Mouse (Mus musculus) C2C12 (cell line): ENCODE results near the gene Bco2. TPM values are rescaled to one million over a fixed set of nuclear protein-coding genes. Genes with fewer than 3 reads are reported as not detected.
A peak's percentile ranks its signal among the peaks of the same experiment; 100 is the strongest.

Experiments
- H3K27me3 ChIP-seq: one replicate; pipeline ENCODE4 v1.6.1; 2011; ENCODE audit not compliant: control insufficient read depth, insufficient read depth, insufficient read length
- H3K36me3 ChIP-seq: one replicate; pipeline ENCODE4 v1.6.1; 2011; ENCODE audit not compliant: control insufficient read depth, insufficient read depth
- H3K4me3 ChIP-seq: one replicate; pipeline ENCODE4 v1.5.1; 2011; ENCODE audit warnings: mild to moderate bottlenecking, control low read depth; ENCODE audit not compliant: poor library complexity, insufficient read depth, severe bottlenecking
- H3K79me2 ChIP-seq: one replicate; pipeline ENCODE4 v1.6.1; 2011; ENCODE audit not compliant: control insufficient read depth, insufficient read depth
- H3K79me3 ChIP-seq: one replicate; pipeline ENCODE4 v1.6.1; 2011; ENCODE audit warnings: low read depth, control low read depth
- H3ac ChIP-seq: one replicate; pipeline ENCODE3; 2011; ENCODE audit warnings: low read depth; ENCODE audit not compliant: control insufficient read depth, insufficient read length
- CEBPB ChIP-seq: IDR thresholded peaks from one replicate; pipeline ENCODE4 v1.6.1; 2011; ENCODE audit warnings: low read depth, mild to moderate bottlenecking, control low read depth, moderate library complexity
- CTCF ChIP-seq: IDR thresholded peaks from one replicate; pipeline ENCODE4 v1.5.1; 2011; ENCODE audit not compliant: control insufficient read depth, insufficient read depth, insufficient read length
- FOSL1 ChIP-seq: IDR thresholded peaks from one replicate; pipeline ENCODE4 v1.8.0; 2011; ENCODE audit warnings: mild to moderate bottlenecking, low read length; ENCODE audit not compliant: poor library complexity, insufficient read depth, severe bottlenecking
- MAX ChIP-seq: IDR thresholded peaks from one replicate; pipeline ENCODE4 v1.6.1; 2011; ENCODE audit warnings: mild to moderate bottlenecking, control low read depth
- MYOD1 ChIP-seq: IDR thresholded peaks from one replicate; pipeline ENCODE4 v1.6.1; 2011; ENCODE audit warnings: low read depth; ENCODE audit not compliant: control insufficient read depth, insufficient read length
- MYOG ChIP-seq: IDR thresholded peaks from one replicate; pipeline ENCODE4 v1.6.1; 2011; ENCODE audit not compliant: control insufficient read depth, insufficient read length; ENCODE audit errors: extremely low read depth
- USF1 ChIP-seq: IDR thresholded peaks from one replicate; pipeline ENCODE4 v1.6.1; 2011; ENCODE audit warnings: low read depth, mild to moderate bottlenecking, control low read depth, moderate library complexity
- long read RNA-seq, 2 experiments: library from polyadenylated mRNA; unstranded; transcript quantifications; one replicate each; pipeline ENCODE4 v2.0.0; 2019 to 2020
- polyA plus RNA-seq: library from polyadenylated mRNA; unstranded; fragments of >200 nt; fragmentation: generic; extraction: Trizol; gene quantifications from one replicate; pipeline ENCODE4 v1.2.1, GENCODE M21; 2012; ENCODE audit warnings: missing spikeins

The Bco2 gene
- 0.02 TPM for polyA plus RNA-seq
- long read RNA-seq, experiment 1 = 0 reads
- long read RNA-seq, experiment 2 = 0 reads

- H3K79me2 ChIP-seq = no peaks in the 10 kb centered on the region
- no peaks in the 10 kb centered on the region for H3K36me3 ChIP-seq
- TF ChIP-seq CEBPB (no peak), MYOG (no peak), FOSL1 (no peak), USF1 (no peak), MAX (no peak), CTCF (no peak), MYOD1 (no peak)
- no peak within 1 kb of the TSS for H3ac ChIP-seq
- H3K27me3 ChIP-seq = no peaks in the 10 kb centered on the region
- H3K4me3 ChIP-seq = no peak within 1 kb of the TSS
- no peaks in the 10 kb centered on the region for H3K79me3 ChIP-seq
Measured at GRCm38 (mm10) chr9:50555094-50555446, at the start of gene Bco2. Gene Bco2, minus strand, starts transcription at chr9:50555181.

GRCm38 (mm10) chr9:50604338-50604737 is 49.4 kb upstream of the Bco2 start:
- peaks cover 56% of the 10 kb centered on the region for H3K79me3 ChIP-seq
- peak overlapping the region; percentile 51 for H3ac ChIP-seq
- peaks cover 73% of the 10 kb centered on the region for H3K79me2 ChIP-seq
- no peak for TF ChIP-seq USF1
- no peak for TF ChIP-seq MYOG
- no peak for TF ChIP-seq FOSL1
- peak overlapping the region; percentile 86 for H3K4me3 ChIP-seq
- H3K27me3 ChIP-seq = no peaks in the 10 kb centered on the region
- H3K36me3 ChIP-seq = peaks cover 60% of the 10 kb centered on the region

- no peak for TF ChIP-seq CEBPB
- no peak for TF ChIP-seq MAX
- no peak for TF ChIP-seq CTCF
- no peak for TF ChIP-seq USF1
- TF ChIP-seq FOSL1 = no peak
- TF ChIP-seq MYOD1 = no peak
- TF ChIP-seq MYOG = no peak
- peak overlapping the region; percentile 51 for H3ac ChIP-seq
- no peaks in the 10 kb centered on the region for H3K27me3 ChIP-seq
- H3K79me2 ChIP-seq = peaks cover 76% of the 10 kb centered on the region
- H3K4me3 ChIP-seq = peak overlapping the region; percentile 86
- H3K36me3 ChIP-seq = peaks cover 59% of the 10 kb centered on the region
- H3K79me3 ChIP-seq = peaks cover 57% of the 10 kb centered on the region
Measured at GRCm38 (mm10) chr9:50603998-50604324, 49.0 kb upstream of the Bco2 start.

- Histone ChIP-seq H3K27me3 (no peaks in the 10 kb centered on the region), H3ac (peak within 1 kb of the TSS; percentile 82), H3K4me3 (peak within 1 kb of the TSS; percentile 86), H3K36me3 (peaks cover 59% of the 10 kb centered on the region), H3K79me2 (peaks cover 76% of the 10 kb centered on the region), H3K79me3 (peaks cover 57% of the 10 kb centered on the region)
- TF ChIP-seq CEBPB (peak; percentile 63), MAX (peak; percentile 63), FOSL1 (no peak), USF1 (no peak), MYOD1 (no peak)
Measured at GRCm38 (mm10) chr9:50603189-50603997, 48.4 kb upstream of the Bco2 start, which contains the start of the genes Sdhd and Timm8b. Gene Sdhd, minus strand, starts transcription at chr9:50603812. Gene Timm8b, plus strand, starts transcription at chr9:50603910.

- Histone ChIP-seq H3K79me3 (peaks cover 52% of the 10 kb centered on the region), H3K4me3 (peak overlapping the region; percentile 86), H3K79me2 (peaks cover 72% of the 10 kb centered on the region), H3ac (no peak overlapping the region), H3K27me3 (no peaks in the 10 kb centered on the region), H3K36me3 (peaks cover 59% of the 10 kb centered on the region)
- TF ChIP-seq MYOG (no peak), USF1 (no peak), CEBPB (no peak), CTCF (no peak)
Measured at GRCm38 (mm10) chr9:50602055-50602845, 47.3 kb upstream of the Bco2 start.

GRCm38 (mm10) chr9:50601536-50601935 is 46.6 kb upstream of the Bco2 start:
- no peak overlapping the region for H3ac ChIP-seq
- H3K79me2 ChIP-seq = peaks cover 65% of the 10 kb centered on the region
- no peak overlapping the region for H3K4me3 ChIP-seq
- H3K27me3 ChIP-seq = no peaks in the 10 kb centered on the region
- TF ChIP-seq MAX = no peak
- no peak for TF ChIP-seq CTCF
- no peak for TF ChIP-seq USF1
- TF ChIP-seq FOSL1 = no peak
- no peak for TF ChIP-seq CEBPB
- H3K79me3 ChIP-seq = peaks cover 52% of the 10 kb centered on the region
- peaks cover 60% of the 10 kb centered on the region for H3K36me3 ChIP-seq
